Mouse (Mus musculus) CD4-positive, CD25-positive, alpha-beta regulatory T cell, adult 2 months (primary cell): ENCODE data around the gene Spock3.
"Not testable (repeated sequence)": the region's sequence is repeated elsewhere in the genome, so short reads cannot be mapped to it uniquely, and the experiment has no call there.

Experiments used
- DNase-seq: peaks from one replicate; pipeline ENCODE4 v3.0.0-alpha.2; 2012; ENCODE audit warnings: low read depth, low spot score

Gene Spock3

DNA sequence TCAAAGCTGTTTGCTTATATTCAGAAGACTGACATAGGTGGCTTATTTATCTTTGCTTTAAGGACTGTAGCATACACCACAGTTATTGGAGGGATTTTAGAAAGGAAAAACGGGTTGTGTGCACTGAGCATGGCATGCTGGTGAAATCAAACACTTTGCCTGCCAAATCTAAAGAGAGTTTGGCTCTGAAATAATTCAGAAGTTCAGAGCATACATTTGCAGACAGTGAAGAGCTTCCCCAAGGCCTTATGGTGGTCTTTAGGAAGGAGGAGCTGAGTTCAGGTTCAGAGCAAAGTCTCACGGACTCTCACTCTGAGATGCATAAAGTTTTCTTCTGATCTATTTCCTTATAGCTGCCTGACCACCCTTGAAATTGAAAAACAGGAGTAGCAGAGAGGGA is at the start of gene Spock3:
TSS of gene Spock3 (plus strand) at position 301 of the 400 bp plus-strand sequence.
- DNase-seq: no peak

DNA sequence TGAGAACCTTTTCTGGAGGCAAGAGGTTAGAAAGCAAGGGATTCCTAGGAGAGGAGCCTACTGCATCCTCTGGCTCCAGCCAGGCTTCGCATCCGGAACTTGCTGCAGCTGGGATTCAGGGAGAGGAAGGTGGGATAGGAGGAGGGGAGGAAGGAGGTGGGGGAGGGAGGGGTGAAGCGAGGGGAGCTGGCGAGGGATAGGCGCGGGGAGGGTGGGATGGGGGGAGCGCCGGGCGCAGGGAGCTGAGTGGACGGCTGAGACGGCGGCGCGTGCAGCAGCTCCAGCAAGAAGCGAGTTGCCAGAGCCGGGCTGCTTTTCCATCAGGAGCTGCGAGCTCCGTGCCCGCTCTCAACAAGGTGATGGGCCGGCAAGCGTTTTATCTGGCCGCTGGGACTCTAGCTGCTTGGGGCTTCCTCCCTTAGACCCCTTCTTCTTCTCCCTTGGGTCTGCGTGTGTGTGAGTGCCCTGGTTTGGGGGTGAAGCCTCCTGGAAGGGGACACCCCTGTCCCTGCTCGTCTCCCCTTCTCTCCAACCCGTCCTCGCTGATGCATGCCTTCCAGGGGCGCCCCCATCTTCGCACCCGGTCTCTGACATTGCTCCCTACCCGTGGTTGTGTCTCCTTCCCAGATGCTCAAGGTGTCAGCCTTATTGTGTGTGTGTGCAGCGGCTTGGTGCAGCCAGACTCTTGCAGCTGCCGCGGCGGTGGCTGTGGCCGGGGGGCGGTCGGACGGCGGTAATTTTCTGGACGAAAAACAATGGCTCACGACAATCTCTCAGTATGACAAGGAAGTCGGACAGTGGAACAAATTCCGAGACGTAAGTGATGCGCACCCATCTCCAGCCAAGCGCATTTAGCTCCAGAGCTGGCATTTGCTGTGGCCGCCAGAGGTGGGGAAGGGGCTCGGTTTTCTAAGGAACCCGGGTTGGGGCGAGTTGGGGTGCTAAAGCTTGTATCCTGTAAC is 645 bp downstream of the Spock3 start:
- DNase-seq: no peak

DNA sequence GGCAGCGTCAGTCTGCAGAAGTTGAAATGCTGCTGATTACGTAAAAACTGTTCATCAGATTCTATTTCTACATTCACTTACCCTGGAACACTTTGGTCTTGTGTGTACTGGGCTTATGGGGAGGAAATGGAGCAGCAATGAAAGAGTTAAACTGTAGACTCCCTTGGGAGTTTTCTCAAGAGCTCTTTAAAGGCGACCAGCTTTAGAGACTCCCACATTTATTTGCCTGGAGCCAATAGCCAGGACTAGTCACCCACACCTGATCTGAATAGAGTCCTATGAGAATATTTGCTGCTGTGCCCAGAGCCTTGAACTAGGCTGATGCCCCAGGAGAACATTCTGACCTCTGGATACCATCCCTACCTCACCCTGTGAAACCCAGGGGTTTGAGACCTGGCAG is 1.7 kb downstream of the Spock3 start:
- no peak for DNase-seq

DNA sequence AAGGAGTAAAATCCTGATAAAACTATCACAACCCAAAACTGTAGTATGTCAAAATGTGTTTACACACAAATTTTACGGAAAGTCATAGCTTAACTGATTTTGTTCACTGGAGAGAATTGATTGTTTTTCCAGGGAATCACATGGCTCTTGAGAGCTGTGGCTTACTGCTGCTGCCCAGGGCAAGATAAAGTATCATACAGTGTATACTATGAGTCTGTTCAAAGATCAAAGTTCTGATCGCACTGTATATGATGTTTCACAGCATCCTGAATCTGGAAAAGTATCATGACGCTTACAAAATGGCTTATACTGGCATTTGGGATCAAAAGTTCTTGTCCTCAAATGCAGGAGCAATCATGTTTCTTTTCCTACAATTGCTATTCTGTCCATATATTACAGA is 11.8 kb downstream of the Spock3 start:
- no peak for DNase-seq

DNA sequence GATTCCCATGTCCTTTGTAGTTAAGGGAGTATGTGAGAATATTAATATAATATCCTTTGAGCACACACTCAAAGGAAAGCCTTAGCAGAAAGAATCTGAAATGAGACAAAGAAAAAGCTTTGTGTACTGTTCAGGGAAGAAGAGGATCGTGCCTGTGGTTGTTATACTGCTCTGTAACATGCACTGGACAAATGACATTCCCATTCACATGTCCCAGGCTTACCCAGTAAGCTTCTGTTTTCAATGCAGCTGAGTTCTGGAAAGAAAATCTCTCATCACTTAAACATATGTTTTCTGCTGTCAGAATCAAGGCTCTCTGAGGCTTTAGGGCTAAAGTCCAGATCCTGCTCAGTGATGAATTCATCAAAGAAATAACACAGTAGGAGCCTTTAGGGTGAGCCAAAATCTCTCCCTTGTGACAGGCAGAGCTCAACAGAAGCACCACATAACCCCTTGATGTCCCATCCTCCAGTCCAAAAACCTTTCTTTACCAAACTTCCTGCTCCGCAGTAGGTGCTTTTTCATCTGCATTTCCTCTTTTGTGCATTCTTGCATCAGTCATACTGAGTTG is 19.1 kb downstream of the Spock3 start:
- DNase-seq: no peak

DNA sequence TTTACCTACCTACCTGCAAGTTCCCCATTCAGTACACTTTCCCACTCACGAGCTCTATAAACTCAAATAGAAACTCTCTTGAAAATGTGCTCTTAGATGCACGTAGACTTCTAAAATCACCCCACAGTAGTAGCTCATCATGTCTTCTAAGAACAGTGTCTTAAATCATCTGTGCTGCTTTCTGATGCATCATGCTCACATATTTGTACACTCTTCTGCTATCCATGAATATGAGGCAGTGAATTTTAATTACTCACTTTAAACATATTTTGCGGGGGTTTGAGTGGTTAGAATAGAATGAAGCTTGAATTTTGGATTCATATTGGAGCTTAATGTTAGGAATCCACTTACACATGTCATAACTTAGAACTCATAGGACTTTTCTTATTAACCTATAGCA is 138.2 kb downstream of the Spock3 start:
- no peak for DNase-seq

DNA sequence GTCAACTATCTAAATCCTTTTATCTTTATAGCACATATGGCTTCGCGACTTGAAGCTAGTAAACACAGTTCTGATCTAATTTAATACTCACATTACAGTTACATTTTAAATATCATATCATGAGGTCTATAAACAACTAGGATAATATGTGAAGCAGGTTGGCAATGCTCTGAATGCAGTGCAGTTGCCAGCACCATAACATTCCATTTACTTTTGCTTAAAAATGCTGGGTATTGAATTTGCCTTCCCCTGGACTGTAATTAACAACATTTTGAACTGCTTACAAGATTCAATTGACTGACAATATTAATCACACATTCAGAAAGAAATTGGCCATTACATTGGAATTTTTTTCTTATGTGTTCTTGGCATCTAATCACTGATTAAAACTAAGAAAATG is 147.4 kb downstream of the Spock3 start:
- no peak for DNase-seq

DNA sequence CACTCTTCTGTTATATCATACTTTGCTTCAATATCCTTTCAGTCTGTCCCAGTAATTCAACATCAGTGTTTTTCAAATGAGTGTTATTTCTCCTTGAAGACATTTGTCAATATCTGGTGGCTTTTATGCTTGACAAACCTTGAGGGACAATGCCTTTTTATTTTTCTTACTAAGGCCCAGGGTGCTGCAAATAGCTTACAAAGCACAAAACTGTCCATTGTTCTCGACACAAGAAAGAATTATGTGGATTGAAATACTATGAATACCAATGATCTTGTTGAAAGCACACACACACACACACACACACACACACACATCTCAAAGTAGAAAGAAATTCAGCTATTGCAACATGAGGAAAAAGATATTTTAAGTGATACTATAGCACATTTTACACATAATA is 159.0 kb downstream of the Spock3 start:
- DNase-seq: no peak

DNA sequence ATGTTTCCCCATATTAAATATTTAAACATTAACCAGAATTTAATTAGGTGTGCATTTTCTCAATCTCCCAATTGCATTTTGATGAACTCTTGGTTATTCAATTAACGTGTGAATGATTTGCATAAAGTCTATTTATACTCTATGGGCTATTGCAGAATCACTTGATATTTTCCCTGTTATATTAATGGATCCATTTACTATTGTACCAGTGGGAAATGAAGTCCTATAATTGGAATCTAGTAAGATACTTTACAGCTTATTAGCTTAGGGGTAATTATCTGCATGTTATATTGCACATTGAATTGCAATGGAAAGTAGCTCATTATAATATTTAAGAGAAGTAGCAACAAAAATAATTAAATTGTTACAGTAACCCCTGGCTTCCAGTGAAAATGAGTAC is 162.1 kb downstream of the Spock3 start:
- no peak for DNase-seq

DNA sequence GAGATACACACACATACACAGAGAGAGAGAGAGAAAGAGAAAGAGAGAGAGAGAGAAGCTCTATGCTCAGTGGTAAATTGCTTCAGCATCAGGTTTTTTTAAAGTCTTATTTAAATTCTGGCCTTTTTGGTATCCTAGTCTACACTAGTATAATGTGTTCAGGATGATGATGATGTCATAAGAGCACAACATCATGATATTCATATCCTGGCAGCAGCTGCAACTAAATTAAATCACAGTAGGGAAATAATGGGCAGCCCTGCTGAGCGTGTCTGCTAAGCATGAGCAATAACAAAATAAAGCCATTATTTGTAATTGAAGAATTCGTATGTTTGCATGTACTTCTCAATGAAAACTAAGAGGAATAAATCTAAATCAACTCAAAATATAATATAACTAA is 169.7 kb downstream of the Spock3 start:
- DNase-seq: no peak

DNA sequence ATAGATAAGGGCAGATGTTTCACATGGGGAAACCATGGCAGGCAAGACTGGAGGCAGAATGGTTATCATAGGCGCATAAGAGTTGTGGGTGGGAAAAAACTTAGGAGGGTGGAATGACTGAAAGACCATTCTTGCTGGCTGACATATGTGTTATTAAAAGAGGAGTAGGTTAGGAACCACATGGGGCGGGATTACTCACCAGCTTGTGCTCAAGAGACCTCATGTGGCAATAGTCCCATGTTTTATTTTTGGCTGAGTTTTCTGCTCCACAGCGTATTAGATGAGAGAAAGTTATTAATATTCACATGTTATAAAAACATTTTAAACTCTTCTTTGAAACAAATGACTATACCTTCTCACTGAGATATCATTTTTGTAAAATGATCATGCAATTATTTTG is 184.6 kb downstream of the Spock3 start:
- DNase-seq: no peak

DNA sequence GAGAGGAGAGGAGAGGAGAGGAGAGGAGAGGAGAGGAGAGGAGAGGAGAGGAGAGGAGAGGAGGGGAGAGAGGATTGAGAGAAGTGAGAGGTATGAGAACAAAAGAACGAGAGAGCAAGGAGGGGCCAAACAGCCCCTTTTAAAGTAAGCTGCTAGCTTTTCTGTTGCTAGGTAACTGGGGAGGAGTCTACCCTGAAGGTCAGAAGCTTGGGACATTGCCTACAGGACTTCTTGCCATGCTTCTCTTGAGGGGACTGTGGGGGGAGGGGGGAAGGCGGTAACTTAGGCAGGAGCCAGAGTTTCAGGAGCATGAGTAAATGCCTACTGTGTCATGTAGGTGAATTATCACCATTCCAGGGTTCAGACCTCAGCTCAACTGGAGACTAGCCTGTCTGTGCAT is 213.1 kb downstream of the Spock3 start:
- DNase-seq: not testable (repeated sequence)

DNA sequence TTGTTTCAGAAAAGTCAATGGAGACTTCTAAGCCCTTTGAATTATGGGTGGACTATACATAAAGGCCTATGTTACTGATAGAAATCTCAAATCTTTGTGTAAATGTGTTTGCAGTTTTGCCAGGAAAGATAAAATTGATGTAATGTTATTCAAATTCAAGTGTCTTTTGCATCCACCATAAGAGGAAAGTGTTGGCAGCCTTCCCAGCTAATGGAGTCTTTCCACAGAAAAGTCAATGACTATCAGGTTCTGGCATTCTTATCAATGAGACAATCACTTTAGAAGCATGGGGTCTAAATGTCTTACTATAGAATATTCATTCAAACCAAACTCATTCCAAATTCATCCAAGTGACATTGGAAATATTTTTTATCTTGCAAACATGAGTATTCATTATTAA is 214.5 kb downstream of the Spock3 start:
- DNase-seq: no peak

DNA sequence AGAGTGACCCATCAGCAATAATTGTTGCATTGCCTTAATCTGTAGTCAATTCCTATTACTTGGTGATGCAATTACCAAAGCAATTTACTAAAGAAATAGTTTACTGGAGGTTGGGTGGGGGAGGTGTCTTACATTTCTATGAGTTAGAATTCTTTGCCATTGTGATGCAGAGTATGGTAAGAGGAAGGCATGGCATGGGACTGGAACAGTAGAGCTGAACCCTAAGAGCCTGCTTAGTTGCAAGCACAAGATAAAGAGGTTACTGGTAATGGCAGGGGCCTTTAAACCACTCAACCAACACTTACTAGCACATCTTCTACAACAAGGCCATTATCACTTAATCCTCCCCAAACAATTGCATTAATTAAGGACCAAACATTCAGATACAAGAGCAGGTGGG is 219.1 kb downstream of the Spock3 start:
- no peak for DNase-seq

DNA sequence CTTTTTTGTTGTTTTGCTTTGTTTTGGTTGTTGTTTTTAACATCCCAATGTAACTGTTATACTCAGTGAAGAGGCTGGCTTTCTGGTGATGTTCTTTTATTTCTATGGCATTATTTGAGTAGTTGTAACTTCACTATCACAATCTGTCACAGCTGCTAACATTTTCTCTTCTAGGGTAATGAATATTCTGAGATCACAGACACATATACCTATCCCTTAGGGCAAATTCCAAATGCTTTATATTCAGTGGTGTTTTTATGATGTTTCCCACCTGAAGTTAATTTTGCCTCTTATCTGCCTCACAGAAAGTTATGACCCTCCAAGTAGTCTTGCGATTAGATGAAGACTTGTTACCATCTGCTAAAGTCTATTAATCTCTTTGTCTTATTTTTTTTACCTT is 230.5 kb downstream of the Spock3 start:
- DNase-seq: no peak

DNA sequence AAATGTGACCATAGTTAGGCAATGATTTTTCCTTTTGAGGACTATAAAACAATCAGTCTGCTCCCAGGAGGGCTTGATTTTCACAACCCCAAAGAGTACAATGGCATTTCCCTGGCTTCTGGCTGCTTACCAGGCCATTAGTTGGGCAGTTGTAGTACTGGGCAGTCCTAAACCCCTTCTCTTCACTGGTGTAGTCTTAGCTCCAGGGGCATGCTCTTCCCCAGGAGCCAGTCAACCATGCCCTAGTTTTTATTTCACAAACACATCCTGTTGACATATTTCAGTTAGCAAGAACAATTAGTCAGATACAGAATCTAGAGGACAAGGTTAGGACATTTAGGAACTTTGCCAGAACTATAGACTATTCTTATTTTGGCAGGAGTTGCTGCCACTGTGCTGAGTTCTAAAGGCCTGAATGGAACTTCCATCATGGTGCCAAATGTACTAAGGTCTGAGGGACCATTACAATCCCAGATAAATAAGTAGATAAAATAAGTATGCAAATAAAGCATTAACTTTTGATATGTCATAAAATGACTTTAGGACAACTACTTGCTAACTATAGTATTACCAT is 308.1 kb downstream of the Spock3 start:
- no peak for DNase-seq

DNA sequence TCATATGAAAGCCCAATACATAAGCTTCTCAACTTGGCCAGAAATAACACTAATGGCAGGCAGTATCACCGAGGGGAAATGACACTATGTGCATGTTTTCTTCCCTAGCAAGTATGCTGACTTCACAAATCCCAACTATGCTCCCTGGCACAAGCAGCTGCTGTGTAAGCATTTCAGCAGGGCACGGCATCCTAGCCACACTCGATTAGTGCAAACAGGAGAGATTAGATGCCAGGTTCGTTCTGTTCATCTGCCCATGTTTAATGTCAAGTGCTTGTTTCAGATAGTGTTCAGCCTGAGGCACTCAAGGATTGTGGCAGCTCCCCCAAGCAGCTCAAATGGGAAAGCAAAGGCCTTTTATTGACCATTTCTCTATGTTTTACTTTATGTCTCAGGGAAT is 311.7 kb downstream of the Spock3 start:
- no peak for DNase-seq

DNA sequence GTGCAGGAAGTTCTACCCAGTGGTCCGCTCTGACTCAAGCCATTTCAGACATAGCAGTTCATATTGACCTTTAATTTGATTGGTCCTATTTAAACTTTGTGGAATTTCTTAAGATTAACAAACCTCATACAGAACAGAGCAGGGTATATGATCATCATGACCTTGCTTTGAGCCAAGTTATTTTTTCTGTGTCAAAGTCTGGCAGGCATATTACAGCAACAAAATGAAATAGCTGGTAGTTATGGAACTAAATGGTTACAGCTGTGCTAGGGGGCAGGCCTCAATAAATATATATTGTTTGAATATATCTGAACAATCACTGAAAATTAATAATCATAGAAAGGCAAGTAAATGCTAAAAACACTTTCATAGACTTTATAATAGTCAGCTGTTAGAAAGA is 384.6 kb downstream of the Spock3 start:
- DNase-seq: no peak

DNA sequence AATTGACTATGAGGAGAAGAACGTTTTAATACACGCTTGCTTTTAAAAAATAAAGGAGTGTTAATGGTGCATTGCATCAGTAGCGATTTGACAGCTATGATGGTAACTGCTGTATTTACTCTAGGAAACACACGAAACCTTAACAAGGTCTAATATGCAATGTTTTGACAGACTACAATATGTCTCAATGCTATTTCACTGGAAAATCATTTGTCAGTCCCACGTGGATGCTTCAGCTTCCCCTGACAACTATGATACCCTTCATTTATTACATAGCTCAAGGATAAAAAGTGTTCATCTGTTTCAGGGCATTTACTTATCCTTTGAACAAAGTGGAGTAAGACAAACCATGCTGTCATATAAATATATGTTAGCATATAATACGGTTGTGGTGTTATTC is 417.8 kb downstream of the Spock3 start:
- DNase-seq: no peak

DNA sequence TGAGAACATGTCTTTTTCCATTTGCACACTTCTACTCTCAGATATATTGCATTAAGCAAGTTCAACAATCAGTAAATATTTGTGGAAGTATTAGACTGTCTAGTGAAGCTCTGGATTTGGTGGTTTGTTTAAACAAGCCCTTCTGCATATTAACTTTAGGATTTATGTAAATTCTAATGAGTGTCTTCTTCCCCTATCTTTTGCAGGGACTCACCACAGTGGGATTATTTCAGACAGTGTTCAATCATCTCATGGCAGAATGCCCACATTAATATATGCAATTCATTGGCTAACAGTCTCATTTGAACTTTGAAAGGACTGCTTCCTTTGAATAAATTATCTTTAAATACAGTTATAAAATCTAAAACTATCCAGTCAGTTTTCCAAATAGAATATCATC is 446.9 kb downstream of the Spock3 start:
- no peak for DNase-seq
